32 mouse cellular contexts compared by ENCODE assay signal in genomic region chr3:105214867-105215266, GRCm38 (mm10).
DNase-seq lines count a peak whose midpoint lies in the region; ATAC-seq and TF ChIP-seq lines count a peak whose summit lies in the region.
"Had no signal": no experiment of that assay in that cellular context is flagged by ENCODE, and none has a peak within 500 bp of the region (broad histone marks: within the 10 kb centered on the region; RNA-seq: fewer than 3 reads in every experiment).

No protein-coding gene starts in this region.

- WGBS in liver, embryonic 15.5 days (ENCODE audit: insufficient replicate concordance) = 44% methylated on average over 4 of the region's 4 CpGs
- WGBS in liver, embryonic 12.5 days (ENCODE audit: insufficient replicate concordance) = 46% methylated on average over 4 of the region's 4 CpGs
- WGBS in intestine, postnatal 0 days = 24% methylated on average over 4 of the region's 4 CpGs

- no peaks in the 10 kb centered on the region for H3K36me3 ChIP-seq in liver, embryonic 15.5 days (replicated peaks)
- H3K36me3 ChIP-seq in liver, embryonic 12.5 days = no peaks in the 10 kb centered on the region
- no peaks in the 10 kb centered on the region for H3K36me3 ChIP-seq in intestine, postnatal 0 days (ENCODE audit: control insufficient read depth, insufficient read depth)
- H3K36me3 ChIP-seq: embryonic facial prominence, embryonic 13.5 days; limb, embryonic 10.5 days; limb, embryonic 15.5 days; lung, embryonic 15.5 days; neural tube, embryonic 12.5 days had no signal

- no peak overlapping the region for H3K4me2 ChIP-seq in liver, embryonic 15.5 days
- H3K4me2 ChIP-seq in liver, embryonic 12.5 days = no peak overlapping the region
- no peak overlapping the region for H3K4me2 ChIP-seq in intestine, postnatal 0 days (replicated peaks; ENCODE audit: low read depth)
- H3K4me2 ChIP-seq: embryonic facial prominence, embryonic 13.5 days; heart, embryonic 11.5 days; hindbrain, embryonic 14.5 days; limb, embryonic 15.5 days; lung, embryonic 15.5 days; midbrain, embryonic 11.5 days; neural tube, embryonic 12.5 days had no signal

- TF ChIP-seq CTCF in intestine, postnatal 0 days (IDR thresholded peaks at IDR 0.05; ENCODE audit: low read depth) = no peak

- peak; percentile 53 for DNase-seq in embryo, embryonic 10.5 days (ENCODE audit: low spot score)
- no peak for DNase-seq in cerebellum, adult 11 months
- DNase-seq in cerebellum, postnatal 36 days = no peak
- no peak for DNase-seq in adrenal gland, adult 18-20 months (ENCODE audit: low spot score in 2 of 2)
- DNase-seq: adrenal gland, adult 8-10 months; cerebellum, adult 9-10 months; gastrocnemius, adult 2 months; gastrocnemius, postnatal 36 days; heart, adult 18-20 months; heart, postnatal 36 days; kidney, adult 2 months; kidney, postnatal 4 days; layer of hippocampus, postnatal 36 days; right cerebral cortex, postnatal 4 days; thymus, adult 18-20 months; thymus, postnatal 25 days had no signal

- no peak overlapping the region for H3K27ac ChIP-seq in liver, embryonic 15.5 days (replicated peaks)
- no peak overlapping the region for H3K27ac ChIP-seq in liver, embryonic 12.5 days
- H3K27ac ChIP-seq in intestine, postnatal 0 days (ENCODE audit: low read depth, low read length) = no peak overlapping the region
- H3K27ac ChIP-seq: embryonic facial prominence, embryonic 13.5 days; gastrocnemius, adult 2 months; hindbrain, embryonic 14.5 days; kidney, postnatal 0 days; limb, embryonic 10.5 days; limb, embryonic 15.5 days; lung, embryonic 15.5 days; neural tube, embryonic 12.5 days; stomach, postnatal 0 days had no signal

- H3K4me1 ChIP-seq in liver, embryonic 15.5 days (replicated peaks) = no peaks in the 10 kb centered on the region
- H3K4me1 ChIP-seq in liver, embryonic 12.5 days = 0 out of 2 replicates have a peak, but pooled peaks cover 3% of the 10 kb centered on the region
- H3K4me1 ChIP-seq in intestine, postnatal 0 days (replicated peaks; ENCODE audit: control insufficient read depth, insufficient read depth, low read length) = no peaks in the 10 kb centered on the region
- H3K4me1 ChIP-seq: limb, embryonic 15.5 days; lung, embryonic 15.5 days; neural tube, embryonic 12.5 days had no signal

- H3K9ac ChIP-seq in liver, embryonic 15.5 days = no peak overlapping the region
- H3K9ac ChIP-seq in liver, embryonic 12.5 days = no peak overlapping the region
- H3K9ac ChIP-seq in intestine, postnatal 0 days (ENCODE audit: low read depth, low read length) = no peak overlapping the region
- H3K9ac ChIP-seq: embryonic facial prominence, embryonic 13.5 days; hindbrain, embryonic 14.5 days; limb, embryonic 15.5 days; lung, embryonic 15.5 days; neural tube, embryonic 12.5 days had no signal

- H3K9me3 ChIP-seq in liver, embryonic 15.5 days (replicated peaks) = no peaks in the 10 kb centered on the region
- H3K9me3 ChIP-seq in liver, embryonic 12.5 days (replicated peaks) = no peaks in the 10 kb centered on the region
- H3K9me3 ChIP-seq in intestine, postnatal 0 days (ENCODE audit: control insufficient read depth) = no peaks in the 10 kb centered on the region
- H3K9me3 ChIP-seq: embryonic facial prominence, embryonic 13.5 days; limb, embryonic 10.5 days; limb, embryonic 15.5 days; lung, embryonic 15.5 days; neural tube, embryonic 12.5 days had no signal

- peaks cover 6% of the 10 kb centered on the region; the same call in 1 of the 2 replicates for H3K27me3 ChIP-seq in liver, embryonic 15.5 days
- peaks cover 30% of the 10 kb centered on the region for H3K27me3 ChIP-seq in liver, embryonic 12.5 days (replicated peaks)
- no peaks in the 10 kb centered on the region for H3K27me3 ChIP-seq in intestine, postnatal 0 days (replicated peaks; ENCODE audit: control insufficient read depth, insufficient read depth, low read length)
- H3K27me3 ChIP-seq: embryonic facial prominence, embryonic 13.5 days; limb, embryonic 15.5 days; lung, embryonic 15.5 days; neural tube, embryonic 12.5 days had no signal

- ATAC-seq in liver, embryonic 15.5 days (ENCODE audit: insufficient read depth) = peak; percentile 73
- no peak for ATAC-seq in liver, embryonic 12.5 days
- ATAC-seq in intestine, postnatal 0 days = peak; percentile 84
- ATAC-seq: activated CD4-positive, CD25-positive, alpha-beta regulatory T cell, adult 4 months; forebrain, embryonic 16.5 days; midbrain, embryonic 16.5 days had no signal

- no peak overlapping the region for H3K4me3 ChIP-seq in liver, embryonic 15.5 days (replicated peaks)
- no peak overlapping the region for H3K4me3 ChIP-seq in liver, embryonic 12.5 days
- no peak overlapping the region for H3K4me3 ChIP-seq in intestine, postnatal 0 days (ENCODE audit: low read depth, low read length)
- H3K4me3 ChIP-seq: embryonic facial prominence, embryonic 13.5 days; gastrocnemius, adult 2 months; limb, embryonic 10.5 days; limb, embryonic 15.5 days; lung, embryonic 15.5 days; neural tube, embryonic 12.5 days had no signal
